Mouse (Mus musculus): ENCODE data around the gene Shisa9. TPM values are rescaled to one million over a fixed set of nuclear protein-coding genes. Genes with fewer than 3 reads are reported as not detected.

Gene Shisa9
- polyA plus RNA-seq, 1 experiment: 0.23 TPM

DNA sequence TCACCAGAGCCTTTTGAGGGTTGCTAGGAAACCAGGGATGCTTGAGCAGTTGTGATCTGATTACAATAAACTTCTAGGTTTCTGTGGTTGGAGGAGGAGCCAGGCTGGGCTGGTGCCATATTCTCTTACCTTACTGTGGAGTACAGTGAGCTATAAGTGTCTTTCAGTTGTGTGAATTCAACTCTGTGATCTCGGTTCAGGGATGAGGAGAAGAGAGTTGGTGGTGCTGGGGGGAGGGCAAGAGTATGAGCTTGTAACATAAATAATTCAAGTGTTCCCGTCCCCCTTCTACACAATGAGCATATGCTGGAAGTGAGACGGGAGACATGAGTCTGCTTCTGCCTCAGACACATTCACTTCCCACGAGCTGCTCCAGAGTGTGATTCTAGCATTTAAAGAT lies 30.6 kb downstream of the Shisa9 start:
- H3K27me3 ChIP-seq (ENCODE audit: control insufficient read depth, insufficient read depth, low read length): no peaks in the 10 kb centered on the region
- no peaks in the 10 kb centered on the region for H3K36me3 ChIP-seq (ENCODE audit: control insufficient read depth, insufficient read depth, low read length)
- no peak overlapping the region for H3K4me3 ChIP-seq (ENCODE audit: control insufficient read depth, low read depth, low read length)
- no peak overlapping the region for H3K27ac ChIP-seq (ENCODE audit: control insufficient read depth, insufficient read depth, low read depth, low read length)
- H3K4me1 ChIP-seq (ENCODE audit: control insufficient read depth, insufficient read depth, low read length): no peaks in the 10 kb centered on the region
- TF ChIP-seq CTCF (IDR thresholded peaks at IDR 0.05; ENCODE audit: control insufficient read depth, insufficient read depth, insufficient replicate concordance, low read depth, low read length): no peak
- no peak for TF ChIP-seq POLR2A (IDR thresholded peaks at IDR 0.05; ENCODE audit: control insufficient read depth, low read depth, low read length)

DNA sequence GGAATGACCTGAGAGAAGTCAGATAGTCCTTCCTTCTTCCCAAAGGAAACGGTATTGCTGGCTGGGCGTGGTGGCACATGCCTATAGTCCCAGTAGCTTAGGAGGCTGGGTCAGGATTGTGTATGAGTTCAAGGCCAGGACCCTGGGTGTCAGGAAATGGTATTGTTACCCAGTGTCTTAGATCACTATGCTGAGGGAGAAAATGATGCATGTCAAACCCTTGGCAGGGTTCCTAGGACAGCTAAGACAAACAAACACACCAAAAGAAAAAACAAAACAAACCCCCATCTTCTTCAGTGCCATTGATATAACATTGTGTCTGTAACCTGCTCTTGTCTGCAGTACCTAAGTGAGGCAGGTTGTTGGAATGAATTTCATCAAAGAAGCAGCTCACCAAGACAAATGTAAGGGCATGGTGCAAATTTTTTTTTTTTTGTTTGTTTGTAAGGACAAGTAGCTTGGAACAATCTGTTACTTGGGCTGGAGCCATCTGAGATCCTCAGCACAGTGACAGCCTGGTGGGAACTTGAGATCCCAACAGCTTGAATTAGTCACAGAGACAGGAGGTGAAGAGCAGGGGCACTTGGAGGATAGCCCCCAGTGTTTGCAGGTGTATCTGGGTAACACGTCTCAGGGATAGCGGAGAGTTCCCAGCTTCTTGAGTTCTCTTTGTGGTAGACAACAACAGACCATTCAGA lies 34.2 kb downstream of the Shisa9 start:
- Histone ChIP-seq H3K27me3 (ENCODE audit: control insufficient read depth, insufficient read depth, low read length) (no peaks in the 10 kb centered on the region), H3K4me3 (ENCODE audit: control insufficient read depth, low read depth, low read length) (no peak overlapping the region), H3K27ac (ENCODE audit: control insufficient read depth, insufficient read depth, low read depth, low read length) (no peak overlapping the region), H3K36me3 (ENCODE audit: control insufficient read depth, insufficient read depth, low read length) (no peaks in the 10 kb centered on the region), H3K4me1 (ENCODE audit: control insufficient read depth, insufficient read depth, low read length) (no peaks in the 10 kb centered on the region)
- TF ChIP-seq POLR2A (IDR thresholded peaks at IDR 0.05; ENCODE audit: control insufficient read depth, low read depth, low read length) (no peak), CTCF (IDR thresholded peaks at IDR 0.05; ENCODE audit: control insufficient read depth, insufficient read depth, insufficient replicate concordance, low read depth, low read length) (no peak)

DNA sequence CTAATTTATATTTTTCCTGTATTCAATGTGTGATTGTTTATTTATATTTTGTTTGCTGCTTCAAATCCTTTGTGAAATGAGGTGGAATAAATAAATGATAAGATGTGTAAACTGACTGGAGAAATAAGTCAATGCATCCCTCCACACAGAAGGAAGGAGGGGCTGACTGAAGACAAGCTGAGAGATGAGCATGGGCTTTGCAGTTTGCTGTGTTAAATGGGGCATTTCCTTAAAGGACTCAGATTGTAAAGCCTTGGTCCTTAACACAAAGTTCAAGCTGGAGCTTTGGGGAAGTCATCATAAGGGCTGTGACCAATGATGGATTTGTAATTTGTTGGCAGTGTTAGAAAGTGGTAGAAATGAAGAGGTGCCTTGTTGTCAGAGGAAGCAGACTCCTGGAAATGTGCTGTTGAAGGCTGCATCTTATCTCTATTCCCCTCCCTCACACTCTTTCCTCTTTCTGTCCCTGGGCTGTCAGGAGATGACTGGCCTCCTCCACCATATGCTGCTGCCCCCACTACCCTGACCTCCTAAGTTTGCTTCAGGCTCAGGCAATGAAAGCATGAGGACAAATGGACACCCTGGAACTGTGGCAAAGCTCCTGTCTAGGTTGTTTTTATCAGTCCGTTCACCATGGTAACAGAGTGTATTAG lies 36.3 kb downstream of the Shisa9 start:
- no peak overlapping the region for H3K4me3 ChIP-seq (ENCODE audit: control insufficient read depth, low read depth, low read length)
- no peaks in the 10 kb centered on the region for H3K36me3 ChIP-seq (ENCODE audit: control insufficient read depth, insufficient read depth, low read length)
- no peaks in the 10 kb centered on the region for H3K4me1 ChIP-seq (ENCODE audit: control insufficient read depth, insufficient read depth, low read length)
- H3K27ac ChIP-seq (ENCODE audit: control insufficient read depth, insufficient read depth, low read depth, low read length): no peak overlapping the region
- TF ChIP-seq CTCF (IDR thresholded peaks at IDR 0.05; ENCODE audit: control insufficient read depth, insufficient read depth, insufficient replicate concordance, low read depth, low read length): no peak
- no peak for TF ChIP-seq POLR2A (IDR thresholded peaks at IDR 0.05; ENCODE audit: control insufficient read depth, low read depth, low read length)
- H3K27me3 ChIP-seq (ENCODE audit: control insufficient read depth, insufficient read depth, low read length): no peaks in the 10 kb centered on the region

DNA sequence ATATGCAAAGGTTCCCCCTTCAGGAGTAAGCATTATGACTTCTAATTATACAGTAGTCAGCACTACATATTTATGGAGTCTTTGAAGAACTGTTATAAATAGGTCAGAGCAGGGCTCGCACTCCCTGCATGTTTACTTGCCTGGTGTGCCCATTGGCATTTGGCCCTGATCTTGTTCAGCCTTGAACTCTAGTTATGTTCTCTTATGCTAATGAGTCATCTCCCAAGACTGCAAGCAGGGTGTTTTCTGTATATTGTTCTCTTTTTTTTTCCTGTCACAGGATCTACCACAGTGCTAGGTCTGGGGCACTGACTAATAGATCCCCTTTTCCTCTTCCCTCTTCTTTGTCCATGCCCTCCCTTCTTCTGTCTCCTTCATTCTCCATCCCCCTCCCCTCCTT lies 48.5 kb downstream of the Shisa9 start:
- TF ChIP-seq CTCF (IDR thresholded peaks at IDR 0.05; ENCODE audit: control insufficient read depth, insufficient read depth, insufficient replicate concordance, low read depth, low read length) (no peak), POLR2A (IDR thresholded peaks at IDR 0.05; ENCODE audit: control insufficient read depth, low read depth, low read length) (no peak)
- Histone ChIP-seq H3K4me3 (ENCODE audit: control insufficient read depth, low read depth, low read length) (no peak overlapping the region), H3K4me1 (ENCODE audit: control insufficient read depth, insufficient read depth, low read length) (no peaks in the 10 kb centered on the region), H3K36me3 (ENCODE audit: control insufficient read depth, insufficient read depth, low read length) (no peaks in the 10 kb centered on the region), H3K27ac (ENCODE audit: control insufficient read depth, insufficient read depth, low read depth, low read length) (no peak overlapping the region), H3K27me3 (ENCODE audit: control insufficient read depth, insufficient read depth, low read length) (no peaks in the 10 kb centered on the region)

DNA sequence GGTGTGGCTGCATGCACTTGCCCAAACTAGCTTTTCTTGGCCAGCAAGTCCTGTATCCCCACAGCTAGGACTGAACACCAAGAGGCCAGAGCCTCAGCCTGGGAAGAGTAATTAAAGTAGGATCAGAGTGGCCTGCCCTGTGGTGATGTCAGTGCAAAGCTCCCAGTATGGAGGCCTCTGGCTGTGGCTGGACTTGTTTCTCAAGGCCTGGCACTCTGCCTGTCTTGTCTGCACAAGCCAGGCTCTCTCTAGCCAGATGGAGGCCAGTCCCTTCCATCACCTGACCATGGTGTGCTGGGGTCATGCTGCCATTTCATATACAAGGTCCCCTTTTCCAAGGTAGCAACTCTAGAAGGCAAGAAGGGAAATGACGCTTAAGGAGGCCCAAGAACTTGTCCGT lies 51.0 kb downstream of the Shisa9 start:
- no peak overlapping the region for H3K4me3 ChIP-seq (ENCODE audit: control insufficient read depth, low read depth, low read length)
- no peaks in the 10 kb centered on the region for H3K27me3 ChIP-seq (ENCODE audit: control insufficient read depth, insufficient read depth, low read length)
- no peak overlapping the region for H3K27ac ChIP-seq (ENCODE audit: control insufficient read depth, insufficient read depth, low read depth, low read length)
- H3K4me1 ChIP-seq (ENCODE audit: control insufficient read depth, insufficient read depth, low read length): no peaks in the 10 kb centered on the region
- no peaks in the 10 kb centered on the region for H3K36me3 ChIP-seq (ENCODE audit: control insufficient read depth, insufficient read depth, low read length)
- TF ChIP-seq POLR2A (IDR thresholded peaks at IDR 0.05; ENCODE audit: control insufficient read depth, low read depth, low read length) (no peak), CTCF (IDR thresholded peaks at IDR 0.05; ENCODE audit: control insufficient read depth, insufficient read depth, insufficient replicate concordance, low read depth, low read length) (no peak)

DNA sequence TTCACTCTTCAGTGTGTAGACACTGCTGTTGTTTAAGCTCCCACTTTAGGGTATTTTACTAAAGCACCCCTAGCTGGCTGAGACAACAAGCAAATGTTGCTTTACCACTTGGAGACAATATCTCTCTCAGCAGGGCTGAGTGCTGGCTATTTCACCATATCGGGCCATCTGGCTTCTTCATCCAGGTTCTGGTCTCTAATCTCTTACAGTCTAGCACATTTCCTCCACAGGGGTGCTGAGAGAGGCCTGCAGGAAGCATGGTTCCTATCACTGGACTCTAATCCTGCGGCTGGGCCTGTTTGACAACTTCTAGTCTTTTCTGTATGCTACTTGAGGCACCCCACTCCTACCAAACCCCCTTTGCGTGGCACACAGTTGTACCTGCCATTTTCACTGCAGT lies 51.7 kb downstream of the Shisa9 start:
- H3K27me3 ChIP-seq (ENCODE audit: control insufficient read depth, insufficient read depth, low read length): no peaks in the 10 kb centered on the region
- TF ChIP-seq POLR2A (IDR thresholded peaks at IDR 0.05; ENCODE audit: control insufficient read depth, low read depth, low read length) (no peak), CTCF (IDR thresholded peaks at IDR 0.05; ENCODE audit: control insufficient read depth, insufficient read depth, insufficient replicate concordance, low read depth, low read length) (no peak)
- H3K36me3 ChIP-seq (ENCODE audit: control insufficient read depth, insufficient read depth, low read length): no peaks in the 10 kb centered on the region
- H3K27ac ChIP-seq (ENCODE audit: control insufficient read depth, insufficient read depth, low read depth, low read length): no peak overlapping the region
- H3K4me1 ChIP-seq (ENCODE audit: control insufficient read depth, insufficient read depth, low read length): no peaks in the 10 kb centered on the region
- no peak overlapping the region for H3K4me3 ChIP-seq (ENCODE audit: control insufficient read depth, low read depth, low read length)

DNA sequence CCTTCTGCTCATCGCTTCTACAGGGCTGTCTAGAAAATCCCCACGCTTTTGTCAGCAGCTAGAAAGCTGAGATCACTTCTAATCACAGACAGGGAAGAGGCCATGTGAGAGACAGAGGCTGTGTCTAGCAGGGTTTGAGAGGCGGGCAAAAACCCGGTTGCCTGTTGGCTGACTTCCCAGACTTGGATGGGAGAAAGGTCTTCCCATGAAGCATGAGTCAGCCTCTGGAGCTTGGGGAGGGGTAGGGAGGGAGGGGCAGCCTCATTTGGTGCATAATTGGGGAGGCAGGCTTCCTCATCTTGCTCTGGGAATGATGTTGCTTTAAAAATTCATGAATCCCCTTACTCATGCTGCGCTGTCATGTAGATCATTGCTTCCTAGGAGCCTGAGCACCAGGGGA lies 57.0 kb downstream of the Shisa9 start:
- no peak overlapping the region for H3K4me3 ChIP-seq (ENCODE audit: control insufficient read depth, low read depth, low read length)
- H3K4me1 ChIP-seq (ENCODE audit: control insufficient read depth, insufficient read depth, low read length): no peaks in the 10 kb centered on the region
- no peaks in the 10 kb centered on the region for H3K27me3 ChIP-seq (ENCODE audit: control insufficient read depth, insufficient read depth, low read length)
- TF ChIP-seq CTCF (IDR thresholded peaks at IDR 0.05; ENCODE audit: control insufficient read depth, insufficient read depth, insufficient replicate concordance, low read depth, low read length) (no peak), POLR2A (IDR thresholded peaks at IDR 0.05; ENCODE audit: control insufficient read depth, low read depth, low read length) (no peak)
- H3K36me3 ChIP-seq (ENCODE audit: control insufficient read depth, insufficient read depth, low read length): no peaks in the 10 kb centered on the region
- H3K27ac ChIP-seq (ENCODE audit: control insufficient read depth, insufficient read depth, low read depth, low read length): no peak overlapping the region

Measured in testis, adult 2 months (tissue).